Mouse (Mus musculus) limb, embryonic 11.5 days (tissue): Measurements from ENCODE around the gene Pld1. TPM values are rescaled to one million over a fixed set of nuclear protein-coding genes. Genes with fewer than 3 reads are reported as not detected.

Experiments used
- ATAC-seq: fragments of 200-750 bp; cut with Nextera tagmentation; 2 replicates; pipeline ENCODE4 v1.8.0; 2017; ENCODE audit warnings: low read depth; ENCODE audit not compliant: insufficient number of reproducible peaks, low FRiP score, low TSS enrichment
- DNase-seq: peaks from one replicate; pipeline ENCODE4 v3.0.0-alpha.2; 2015; ENCODE audit warnings: low spot score
- H3K27ac ChIP-seq: fragments of 300-500 bp; sonication (generic); replicated peaks from 2 replicates; pipeline ENCODE4 v1.5.1; 2014; ENCODE audit warnings: low read depth, mild to moderate bottlenecking, low read length
- H3K27me3 ChIP-seq: fragments of 300-500 bp; sonication (generic); 2 replicates; pipeline ENCODE4 v1.6.1; 2014; ENCODE audit warnings: mild to moderate bottlenecking, low read length, mixed read lengths; ENCODE audit not compliant: control insufficient read depth, insufficient read depth
- H3K36me3 ChIP-seq: fragments of 300-500 bp; sonication (generic); 2 replicates; pipeline ENCODE4 v1.6.1; 2014; ENCODE audit warnings: mild to moderate bottlenecking, low read length, moderate library complexity, mixed read lengths; ENCODE audit not compliant: control insufficient read depth, insufficient read depth
- H3K4me1 ChIP-seq: fragments of 300-500 bp; sonication (generic); 2 replicates; pipeline ENCODE4 v1.6.1; 2014; ENCODE audit warnings: low read length, mixed read lengths; ENCODE audit not compliant: control insufficient read depth, insufficient read depth
- H3K4me2 ChIP-seq: fragments of 300-500 bp; sonication (generic); 2 replicates; pipeline ENCODE4 v1.6.1; 2014; ENCODE audit warnings: low read depth, mild to moderate bottlenecking, moderate library complexity; ENCODE audit not compliant: severe bottlenecking
- H3K4me3 ChIP-seq: fragments of 300-500 bp; sonication (generic); 2 replicates; pipeline ENCODE4 v1.5.1; 2014; ENCODE audit warnings: low read depth, low read length
- H3K9ac ChIP-seq: fragments of 300-500 bp; sonication (generic); 2 replicates; pipeline ENCODE4 v1.6.1; 2014; ENCODE audit warnings: mild to moderate bottlenecking, low read length
- H3K9me3 ChIP-seq: fragments of 300-500 bp; sonication (generic); 2 replicates; pipeline ENCODE4 v1.6.1; 2016; ENCODE audit warnings: low read length; ENCODE audit not compliant: control insufficient read depth
- WGBS: fragments of 180-500 bp; shearing (Covaris S2); extraction: QIAGEN DNeasy Blood & Tissue Kit; methylation state at CpG from one replicate; pipeline ENCODE4 v1.1.7; 2014; 5-methylcytosine and 5-hydroxymethylcytosine counted together
- polyA plus RNA-seq: library from polyadenylated mRNA; unstranded; fragments of >200 nt; fragmentation: Nextera tagmentation; extraction: Ambion mirVana; gene quantifications from 2 replicates; pipeline ENCODE4 v1.2.1, GENCODE M21; 2014

The Pld1 gene
- polyA plus RNA-seq, 1 experiment from 2014 or later, result 1.7 TPM

DNA sequence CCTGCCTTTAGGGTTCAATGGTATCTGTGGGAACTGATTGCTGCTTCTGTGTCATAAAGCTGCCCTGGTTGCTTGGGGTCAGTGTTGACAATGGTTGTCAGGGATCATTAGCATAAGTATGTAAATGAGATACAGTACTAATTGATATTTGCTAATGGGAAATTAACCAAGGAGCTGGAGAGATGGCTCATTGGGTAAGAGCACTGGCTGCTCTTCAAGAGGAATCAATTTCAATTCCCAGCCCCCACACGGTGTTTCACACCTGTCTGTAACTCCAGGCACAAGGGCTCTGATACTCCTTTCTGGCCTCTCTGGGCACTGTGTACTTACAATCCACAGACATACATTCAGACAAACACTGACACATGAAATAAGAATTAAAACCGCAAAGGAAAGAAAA, 78.5 kb downstream of the Pld1 start:
- WGBS, result 82% methylated on average over 2 of the region's 2 CpGs
- no peak for DNase-seq
- H3K27me3 ChIP-seq, result no peaks in the 10 kb centered on the region

DNA sequence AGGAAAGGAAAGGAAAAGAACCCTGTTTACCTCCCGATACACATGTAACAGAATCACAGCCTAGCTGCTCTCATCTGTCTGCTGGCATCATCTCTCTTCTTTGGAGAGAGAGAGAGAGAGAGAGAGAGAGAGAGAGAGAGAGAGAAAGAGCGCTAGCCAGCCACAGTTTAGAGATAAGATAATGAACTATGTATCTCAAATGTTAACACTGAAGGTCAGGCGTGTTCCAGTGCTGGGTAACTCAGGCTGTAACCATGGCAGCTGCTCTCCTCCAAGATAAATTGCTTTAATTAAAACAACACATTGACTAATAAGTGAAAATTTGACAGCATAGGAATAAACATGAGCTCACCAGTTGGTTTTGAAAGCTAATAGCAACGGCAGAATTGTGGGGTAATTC, 81.2 kb downstream of the Pld1 start:
- no peaks in the 10 kb centered on the region for H3K36me3 ChIP-seq
- no peak overlapping the region for H3K4me2 ChIP-seq
- H3K27ac ChIP-seq, result no peak overlapping the region
- ATAC-seq, result no peak
- H3K4me1 ChIP-seq, result no peaks in the 10 kb centered on the region
- no peak overlapping the region for H3K9ac ChIP-seq
- H3K9me3 ChIP-seq, result no peaks in the 10 kb centered on the region; the same call in 1 of the 2 replicates
- no peak for DNase-seq
- 80% methylated on average over 4 of the region's 4 CpGs for WGBS
- H3K27me3 ChIP-seq, result no peaks in the 10 kb centered on the region
- no peak overlapping the region for H3K4me3 ChIP-seq

More for the DNA sequence above, 78.5 kb downstream of the Pld1 start:
- Histone ChIP-seq H3K4me1 (no peaks in the 10 kb centered on the region), H3K4me2 (no peak overlapping the region), H3K27ac (no peak overlapping the region), H3K9me3 (no peaks in the 10 kb centered on the region; the same call in 1 of the 2 replicates), H3K36me3 (no peaks in the 10 kb centered on the region), H3K4me3 (no peak overlapping the region), H3K9ac (no peak overlapping the region)
- ATAC-seq, result no peak

DNA sequence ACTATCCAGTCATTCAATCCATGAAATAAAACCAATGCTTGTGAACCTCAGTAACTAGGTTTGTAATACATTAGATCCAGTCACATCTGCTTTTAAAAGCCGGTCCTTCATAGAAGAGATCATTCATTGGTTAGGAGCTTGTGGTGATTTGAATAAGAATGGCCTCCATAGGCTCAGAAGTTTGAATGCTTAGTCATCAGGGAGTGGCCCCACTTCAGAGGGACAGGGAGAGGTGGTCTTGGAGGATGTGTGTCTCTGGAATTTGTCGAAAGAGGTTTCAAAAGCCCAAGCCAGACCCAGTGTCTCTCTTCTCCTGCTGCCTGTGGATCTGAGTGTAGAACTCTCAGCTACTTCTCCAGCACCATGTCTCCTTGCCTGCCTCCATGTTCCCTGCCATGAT, 81.9 kb downstream of the Pld1 start:
- H3K4me2 ChIP-seq, result no peak overlapping the region
- DNase-seq (no peak), ATAC-seq (no peak)
- H3K9me3 ChIP-seq, result no peaks in the 10 kb centered on the region
- H3K27me3 ChIP-seq, result no peaks in the 10 kb centered on the region
- 95% methylated on average over 2 of the region's 2 CpGs for WGBS
- H3K9ac ChIP-seq, result no peak overlapping the region
- no peak overlapping the region for H3K4me3 ChIP-seq
- H3K4me1 ChIP-seq, result no peaks in the 10 kb centered on the region
- H3K36me3 ChIP-seq, result no peaks in the 10 kb centered on the region
- H3K27ac ChIP-seq, result no peak overlapping the region

DNA sequence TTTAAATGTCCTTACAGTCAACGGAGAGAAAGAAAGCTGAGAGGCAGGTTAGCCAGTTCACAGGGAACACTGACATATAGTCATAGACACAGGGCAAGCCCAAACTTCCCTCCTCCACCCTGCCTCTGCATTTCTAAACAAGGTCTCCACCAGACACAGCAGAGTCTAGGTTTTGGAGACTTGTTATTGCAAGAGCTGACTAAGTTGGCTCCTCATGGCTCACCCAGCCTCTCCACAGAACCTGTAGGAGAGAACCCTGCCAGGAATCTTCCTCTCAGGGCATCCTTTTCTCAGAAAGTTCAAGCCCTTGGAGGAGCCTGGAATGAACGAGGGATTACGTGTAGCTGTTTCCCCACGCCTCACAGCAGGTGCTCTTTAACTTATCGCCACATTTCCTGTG, 83.7 kb downstream of the Pld1 start:
- Histone ChIP-seq H3K4me3 (no peak overlapping the region), H3K36me3 (no peaks in the 10 kb centered on the region), H3K9ac (no peak overlapping the region), H3K9me3 (no peaks in the 10 kb centered on the region), H3K4me2 (no peak overlapping the region), H3K4me1 (no peaks in the 10 kb centered on the region), H3K27me3 (no peaks in the 10 kb centered on the region), H3K27ac (no peak overlapping the region)
- DNase-seq (no peak), ATAC-seq (no peak)
- WGBS, result 76% methylated on average over 5 of the region's 5 CpGs

DNA sequence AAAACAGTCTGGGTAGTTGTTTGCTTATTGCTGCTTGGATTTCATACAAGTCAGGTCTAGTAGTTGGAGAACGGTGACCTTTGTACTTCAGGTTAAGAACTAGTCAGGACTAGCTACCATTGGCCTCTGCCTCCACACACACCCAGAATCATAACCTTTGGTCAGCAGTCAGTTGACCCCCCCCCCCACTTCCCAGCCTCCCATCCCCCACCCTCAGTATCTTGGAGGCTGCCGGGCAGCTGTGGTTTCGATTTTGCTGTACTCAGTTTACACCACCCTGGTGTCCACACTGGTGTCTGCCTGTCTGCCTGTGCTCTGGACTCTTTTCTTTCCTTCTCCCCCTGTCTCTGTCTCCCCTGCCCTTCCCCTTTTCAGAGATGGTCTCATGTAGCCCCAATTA, 88.4 kb downstream of the Pld1 start:
- 48% methylated on average over 3 of the region's 3 CpGs for WGBS
- Histone ChIP-seq H3K9me3 (no peaks in the 10 kb centered on the region), H3K4me3 (no peak overlapping the region), H3K27me3 (no peaks in the 10 kb centered on the region), H3K4me1 (no peaks in the 10 kb centered on the region), H3K4me2 (no peak overlapping the region), H3K27ac (no peak overlapping the region), H3K9ac (no peak overlapping the region), H3K36me3 (no peaks in the 10 kb centered on the region)
- ATAC-seq (no peak), DNase-seq (no peak)

DNA sequence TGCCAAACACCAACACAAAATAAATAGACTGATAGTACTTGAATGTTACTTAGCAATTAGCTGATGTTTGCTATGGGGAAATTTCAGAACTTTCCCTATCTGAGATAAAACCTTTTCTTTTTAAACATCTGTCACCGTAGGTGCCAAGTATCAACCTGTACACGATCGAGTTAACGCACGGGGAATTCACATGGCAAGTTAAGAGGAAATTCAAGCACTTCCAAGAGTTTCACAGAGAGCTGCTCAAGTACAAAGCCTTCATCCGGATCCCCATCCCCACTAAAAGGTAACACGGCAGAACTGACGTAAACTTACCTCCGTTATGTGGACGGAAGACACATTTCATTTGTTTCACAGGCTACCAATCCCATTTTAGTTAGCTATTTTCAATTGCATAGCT, 90.0 kb downstream of the Pld1 start:
- Histone ChIP-seq H3K27ac (no peak overlapping the region), H3K4me1 (no peaks in the 10 kb centered on the region), H3K4me3 (no peak overlapping the region), H3K9me3 (no peaks in the 10 kb centered on the region), H3K4me2 (no peak overlapping the region), H3K36me3 (no peaks in the 10 kb centered on the region), H3K9ac (no peak overlapping the region), H3K27me3 (no peaks in the 10 kb centered on the region)
- no peak for DNase-seq
- no peak for ATAC-seq
- 91% methylated on average over 10 of the region's 10 CpGs for WGBS

DNA sequence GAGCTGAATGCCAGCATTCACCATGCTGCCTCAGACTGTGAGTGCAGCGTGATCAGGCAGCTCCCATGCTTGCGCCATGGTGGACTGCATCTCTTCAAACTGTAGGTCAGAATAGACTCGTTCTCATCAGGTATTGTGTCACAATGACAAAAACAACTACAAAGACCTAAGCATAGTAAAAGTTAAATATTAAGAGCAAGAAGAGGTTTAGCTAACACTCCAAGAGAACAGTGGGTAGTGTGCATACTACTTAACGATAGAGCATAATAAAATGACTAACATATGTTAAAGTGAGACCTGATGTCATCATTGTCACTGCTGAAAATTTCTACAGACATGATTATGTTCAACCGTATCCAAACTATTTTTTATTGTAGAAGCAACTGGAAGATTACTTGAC, 92.4 kb downstream of the Pld1 start:
- Histone ChIP-seq H3K4me2 (no peak overlapping the region), H3K9me3 (no peaks in the 10 kb centered on the region), H3K9ac (no peak overlapping the region), H3K36me3 (no peaks in the 10 kb centered on the region), H3K4me3 (no peak overlapping the region), H3K27ac (no peak overlapping the region), H3K4me1 (no peaks in the 10 kb centered on the region), H3K27me3 (no peaks in the 10 kb centered on the region)
- no peak for ATAC-seq
- WGBS, result 95% methylated on average over 5 of the region's 5 CpGs
- DNase-seq, result no peak

DNA sequence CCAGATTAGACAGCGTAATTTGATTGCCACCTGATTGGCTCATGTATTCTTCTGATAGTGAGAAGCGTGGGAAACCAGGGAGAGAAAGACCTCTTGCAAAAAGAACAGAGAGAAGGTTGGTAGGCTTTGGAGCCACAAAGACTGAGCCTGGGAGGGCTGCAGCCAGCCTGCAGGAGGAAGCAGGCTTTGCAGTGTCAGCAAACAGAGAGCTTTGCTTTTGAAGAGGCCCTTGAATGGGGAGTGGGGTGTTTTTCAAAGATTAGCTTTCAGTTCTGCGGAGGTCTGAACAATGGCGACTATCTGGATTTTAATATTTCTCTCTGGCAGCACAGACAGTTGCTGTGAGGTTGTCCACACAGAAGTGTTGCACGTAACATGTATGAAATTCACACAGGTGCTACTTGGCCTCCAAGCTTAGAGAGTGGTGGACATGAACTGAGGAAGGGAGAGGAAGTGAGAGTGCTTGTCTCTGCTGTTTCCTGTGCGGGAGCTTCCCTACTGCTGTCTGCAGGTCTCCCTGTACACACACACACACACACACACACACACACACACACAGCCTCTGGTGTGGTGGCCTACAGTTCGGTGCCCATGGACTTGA, 93.2 kb downstream of the Pld1 start:
- no peak for ATAC-seq
- Histone ChIP-seq H3K36me3 (no peaks in the 10 kb centered on the region), H3K4me3 (no peak overlapping the region), H3K4me1 (no peaks in the 10 kb centered on the region), H3K4me2 (no peak overlapping the region), H3K27me3 (no peaks in the 10 kb centered on the region), H3K9me3 (no peaks in the 10 kb centered on the region), H3K27ac (no peak overlapping the region), H3K9ac (no peak overlapping the region)
- no peak for DNase-seq
- 86% methylated on average over 7 of the region's 7 CpGs for WGBS

DNA sequence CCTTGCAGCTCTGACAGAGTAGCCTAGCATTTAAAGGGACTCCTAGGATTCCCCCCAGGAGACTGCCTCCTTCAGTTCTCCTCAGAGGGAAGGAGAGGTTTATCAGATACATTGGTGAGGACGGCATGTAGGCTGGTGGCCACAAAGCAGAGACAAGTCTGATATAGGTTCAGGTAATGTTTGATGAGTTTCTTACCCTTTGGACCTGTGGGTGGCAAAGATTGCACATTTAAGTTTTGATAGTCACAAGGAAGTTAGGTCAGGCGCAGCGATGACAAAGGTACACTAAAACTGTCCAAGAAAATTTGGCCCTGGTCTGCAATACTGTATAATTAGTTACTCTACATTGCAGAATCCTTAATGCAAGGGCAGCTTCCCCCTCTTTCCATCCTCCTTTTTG, 95.4 kb downstream of the Pld1 start:
- H3K27ac ChIP-seq, result no peak overlapping the region
- no peaks in the 10 kb centered on the region for H3K9me3 ChIP-seq
- DNase-seq, result no peak
- H3K27me3 ChIP-seq, result no peaks in the 10 kb centered on the region
- no peak overlapping the region for H3K9ac ChIP-seq
- H3K36me3 ChIP-seq, result no peaks in the 10 kb centered on the region
- H3K4me2 ChIP-seq, result no peak overlapping the region
- H3K4me3 ChIP-seq, result no peak overlapping the region
- no peak for ATAC-seq
- 93% methylated on average over 3 of the region's 3 CpGs for WGBS
- H3K4me1 ChIP-seq, result no peaks in the 10 kb centered on the region
